Mouse (Mus musculus) midbrain, embryonic 10.5 days (tissue): Measurements from ENCODE around the gene Vat1. TPM values are rescaled to one million over a fixed set of nuclear protein-coding genes. Genes with fewer than 3 reads are reported as not detected.
A peak's percentile ranks its signal among the peaks of the same experiment; 100 is the strongest.
"Not testable (repeated sequence)": the region's sequence is repeated elsewhere in the genome, so short reads cannot be mapped to it uniquely, and the experiment has no call there.

ENCODE experiments used
- DNase-seq: peaks from one replicate; pipeline ENCODE4 v3.0.0-alpha.2; 2017; ENCODE audit warnings: low spot score
- H3K27ac ChIP-seq: fragments of 300-500 bp; sonication (generic); replicated peaks from 2 replicates; pipeline ENCODE4 v1.5.1; 2016; ENCODE audit warnings: mild to moderate bottlenecking
- H3K27me3 ChIP-seq: fragments of 300-500 bp; sonication (generic); 2 replicates; pipeline ENCODE4 v1.6.1; 2016; ENCODE audit warnings: low read depth, mild to moderate bottlenecking; ENCODE audit not compliant: poor library complexity, severe bottlenecking
- H3K36me3 ChIP-seq: fragments of 300-500 bp; sonication (generic); 2 replicates; pipeline ENCODE4 v1.6.1; 2016; ENCODE audit warnings: mild to moderate bottlenecking, moderate library complexity
- H3K4me1 ChIP-seq: fragments of 300-500 bp; sonication (generic); 2 replicates; pipeline ENCODE4 v1.6.1; 2016
- H3K4me3 ChIP-seq: fragments of 300-500 bp; sonication (generic); 2 replicates; pipeline ENCODE4 v1.5.1; 2016; ENCODE audit warnings: mild to moderate bottlenecking, moderate library complexity
- H3K9me3 ChIP-seq: fragments of 300-500 bp; sonication (generic); replicated peaks from 2 replicates; pipeline ENCODE4 v1.6.1; 2016; ENCODE audit warnings: mild to moderate bottlenecking
- WGBS: fragments of 180-500 bp; shearing (Covaris S2); methylation state at CpG from one replicate; pipeline ENCODE4 v1.1.7; 2016; 5-methylcytosine and 5-hydroxymethylcytosine counted together
- polyA plus RNA-seq: library from polyadenylated mRNA; unstranded; fragments of >200 nt; fragmentation: Nextera tagmentation; extraction: Ambion mirVana; gene quantifications from 2 replicates; pipeline ENCODE4 v1.2.1, GENCODE M21; 2016

The Vat1 gene
- polyA plus RNA-seq, 1 experiment from 2014 or later: 36.1 TPM

GRCm38 (mm10) chr11:101474298-101474697, 8.3 kb upstream of the Vat1 start:
- 86% methylated on average over 5 of the region's 5 CpGs for WGBS
- Histone ChIP-seq H3K36me3 (peaks cover 23% of the 10 kb centered on the region), H3K4me1 (peaks cover 55% of the 10 kb centered on the region), H3K27ac (0 out of 2 replicates have a peak overlapping the region, but pooled peaks have one; percentile 6), H3K4me3 (no peak overlapping the region), H3K9me3 (no peaks in the 10 kb centered on the region), H3K27me3 (peaks cover 9% of the 10 kb centered on the region; the same call in 1 of the 2 replicates)
- no peak for DNase-seq

- DNase-seq, H3K27ac ChIP-seq, H3K9me3 ChIP-seq, H3K4me3 ChIP-seq: not testable (repeated sequence)
- WGBS: 79% methylated on average over 1 of the region's 1 CpGs
- Histone ChIP-seq H3K4me1 (peaks cover 55% of the 10 kb centered on the region), H3K27me3 (peaks cover 13% of the 10 kb centered on the region), H3K36me3 (peaks cover 23% of the 10 kb centered on the region)
These were observed 7.7 kb upstream of the Vat1 start for GRCm38 (mm10) chr11:101473686-101474085.

- no peak for DNase-seq
- no peak overlapping the region for H3K27ac ChIP-seq
- H3K4me3 ChIP-seq: no peak overlapping the region
- H3K4me1 ChIP-seq: peaks cover 56% of the 10 kb centered on the region
- peaks cover 14% of the 10 kb centered on the region for H3K27me3 ChIP-seq
- WGBS: 58% methylated on average over 7 of the region's 7 CpGs
- no peaks in the 10 kb centered on the region for H3K9me3 ChIP-seq
- peaks cover 23% of the 10 kb centered on the region for H3K36me3 ChIP-seq
These were observed 6.3 kb upstream of the Vat1 start for GRCm38 (mm10) chr11:101472336-101472735.

GRCm38 (mm10) chr11:101471926-101472325, 5.9 kb upstream of the Vat1 start:
- H3K4me3 ChIP-seq: no peak overlapping the region
- no peak overlapping the region for H3K27ac ChIP-seq
- no peak for DNase-seq
- H3K9me3 ChIP-seq: no peaks in the 10 kb centered on the region
- peaks cover 23% of the 10 kb centered on the region for H3K36me3 ChIP-seq
- peaks cover 18% of the 10 kb centered on the region for H3K27me3 ChIP-seq
- 76% methylated on average over 3 of the region's 3 CpGs for WGBS
- H3K4me1 ChIP-seq: peaks cover 54% of the 10 kb centered on the region

GRCm38 (mm10) chr11:101470206-101470605, 4.2 kb upstream of the Vat1 start:
- peaks cover 71% of the 10 kb centered on the region for H3K4me1 ChIP-seq
- H3K4me3 ChIP-seq: peak overlapping the region; percentile 30; the same call in 1 of the 2 replicates
- peaks cover 23% of the 10 kb centered on the region for H3K36me3 ChIP-seq
- DNase-seq: no peak
- peak overlapping the region; percentile 60 for H3K27ac ChIP-seq
- H3K27me3 ChIP-seq: peaks cover 26% of the 10 kb centered on the region
- 13% methylated on average over 7 of the region's 7 CpGs for WGBS
- H3K9me3 ChIP-seq: no peaks in the 10 kb centered on the region

GRCm38 (mm10) chr11:101469155-101469554, 3.1 kb upstream of the Vat1 start:
- Histone ChIP-seq H3K36me3 (peaks cover 23% of the 10 kb centered on the region), H3K4me1 (peaks cover 77% of the 10 kb centered on the region), H3K27me3 (peaks cover 36% of the 10 kb centered on the region), H3K27ac (0 out of 2 replicates have a peak overlapping the region, but pooled peaks have one; percentile 91), H3K9me3 (no peaks in the 10 kb centered on the region), H3K4me3 (peak overlapping the region; percentile 79)
- WGBS: 73% methylated on average over 4 of the region's 4 CpGs
- DNase-seq: no peak

GRCm38 (mm10) chr11:101468731-101469130, 2.7 kb upstream of the Vat1 start:
- H3K36me3 ChIP-seq: peaks cover 23% of the 10 kb centered on the region
- peak overlapping the region; percentile 91 for H3K27ac ChIP-seq
- WGBS: 6% methylated on average over 13 of the region's 13 CpGs
- H3K4me1 ChIP-seq: peaks cover 81% of the 10 kb centered on the region
- DNase-seq: no peak
- peak overlapping the region; percentile 79 for H3K4me3 ChIP-seq
- H3K27me3 ChIP-seq: peaks cover 40% of the 10 kb centered on the region
- H3K9me3 ChIP-seq: no peaks in the 10 kb centered on the region

GRCm38 (mm10) chr11:101468263-101468688, 2.2 kb upstream of the Vat1 start:
- H3K4me1 ChIP-seq: peaks cover 85% of the 10 kb centered on the region
- under 1% methylated on average over 31 of the region's 31 CpGs for WGBS
- peaks cover 23% of the 10 kb centered on the region for H3K36me3 ChIP-seq
- peaks cover 40% of the 10 kb centered on the region for H3K27me3 ChIP-seq
- H3K9me3 ChIP-seq: no peaks in the 10 kb centered on the region
- H3K27ac ChIP-seq: peak overlapping the region; percentile 91
- DNase-seq: peak; percentile 75
- H3K4me3 ChIP-seq: peak overlapping the region; percentile 79

GRCm38 (mm10) chr11:101467477-101468262, 1.6 kb upstream of the Vat1 start:
- peaks cover 23% of the 10 kb centered on the region for H3K36me3 ChIP-seq
- H3K27ac ChIP-seq: peak overlapping the region; percentile 91
- under 1% methylated on average over 54 of the region's 54 CpGs for WGBS
- peak overlapping the region; percentile 79 for H3K4me3 ChIP-seq
- H3K27me3 ChIP-seq: peaks cover 40% of the 10 kb centered on the region
- peaks cover 91% of the 10 kb centered on the region for H3K4me1 ChIP-seq
- DNase-seq: peak; percentile 86
- no peaks in the 10 kb centered on the region for H3K9me3 ChIP-seq

- peaks cover 40% of the 10 kb centered on the region for H3K27me3 ChIP-seq
- WGBS: 65% methylated on average over 5 of the region's 5 CpGs
These were observed 521 bp upstream of the Vat1 start for GRCm38 (mm10) chr11:101466552-101466950.

GRCm38 (mm10) chr11:101465101-101465868, 745 bp downstream of the Vat1 start:
- H3K27ac ChIP-seq: peak overlapping the region; percentile 82
- H3K4me1 ChIP-seq: peaks cover 88% of the 10 kb centered on the region
- DNase-seq: peak; percentile 60
- H3K9me3 ChIP-seq: no peaks in the 10 kb centered on the region
- peak overlapping the region; percentile 68 for H3K4me3 ChIP-seq
- H3K27me3 ChIP-seq: peaks cover 31% of the 10 kb centered on the region
- WGBS: under 1% methylated on average over 51 of the region's 51 CpGs
- H3K36me3 ChIP-seq: peaks cover 19% of the 10 kb centered on the region

More at GRCm38 (mm10) chr11:101466552-101466950, 521 bp upstream of the Vat1 start:
- Histone ChIP-seq H3K4me3 (peak overlapping the region; percentile 68), H3K4me1 (peaks cover 93% of the 10 kb centered on the region), H3K36me3 (peaks cover 21% of the 10 kb centered on the region)
- not testable (repeated sequence) for H3K27ac ChIP-seq, DNase-seq, H3K9me3 ChIP-seq

GRCm38 (mm10) chr11:101464211-101465100, 1.6 kb downstream of the Vat1 start, which contains the start of gene Rnd2:
Rnd2 (plus strand) TSS chr11:101464999.
- H3K4me1 ChIP-seq: peaks cover 90% of the 10 kb centered on the region
- H3K27ac ChIP-seq: peak within 1 kb of the TSS; percentile 82
- H3K27me3 ChIP-seq: peaks cover 31% of the 10 kb centered on the region
- peak within 1 kb of the TSS; percentile 68 for H3K4me3 ChIP-seq
- 13% methylated on average over 12 of the region's 12 CpGs for WGBS
- no peaks in the 10 kb centered on the region for H3K9me3 ChIP-seq
- no peak for DNase-seq
- peaks cover 27% of the 10 kb centered on the region for H3K36me3 ChIP-seq
